ENCODE assay signal across 8 mouse cellular contexts in genomic region chr1:82838469-82839295, GRCm38 (mm10). TPM values are rescaled to one million over a fixed set of nuclear protein-coding genes. Genes with fewer than 3 reads are reported as not detected.
A peak's percentile ranks its signal among the peaks of the same experiment; 100 is the strongest.
DNase-seq lines count a peak whose midpoint lies in the region; ATAC-seq and TF ChIP-seq lines count a peak whose summit lies in the region.

No protein-coding gene starts in this region.

- H3K27ac ChIP-seq in cerebellum, adult 2 months (ENCODE audit: insufficient read depth, low read length), result no peak overlapping the region
- H3K27ac ChIP-seq in testis, adult 2 months (ENCODE audit: control insufficient read depth, insufficient read depth, low read depth, low read length), result 0 out of 2 replicates have a peak overlapping the region, but pooled peaks have one; percentile 1
- H3K27ac ChIP-seq in limb, embryonic 14.5 days (replicated peaks; ENCODE audit: low read depth, low read length), result no peak overlapping the region
- no peak overlapping the region for H3K27ac ChIP-seq in stomach, embryonic 16.5 days (ENCODE audit: low read length)

- H3K4me2 ChIP-seq in limb, embryonic 14.5 days (replicated peaks; ENCODE audit: low read depth, low read length, severe bottlenecking), result peak overlapping the region; percentile 88
- peak overlapping the region; percentile 69 for H3K4me2 ChIP-seq in stomach, embryonic 16.5 days (ENCODE audit: low read depth, low read length)

- H3K27me3 ChIP-seq in cerebellum, adult 2 months (ENCODE audit: control insufficient read depth, insufficient read depth, low read length), result no peaks in the 10 kb centered on the region
- no peaks in the 10 kb centered on the region for H3K27me3 ChIP-seq in testis, adult 2 months (ENCODE audit: control insufficient read depth, insufficient read depth, low read length)
- H3K27me3 ChIP-seq in limb, embryonic 14.5 days (ENCODE audit: control insufficient read depth, insufficient read depth, low read length), result no peaks in the 10 kb centered on the region
- H3K27me3 ChIP-seq in stomach, embryonic 16.5 days (ENCODE audit: control insufficient read depth, insufficient read depth, low read length), result no peaks in the 10 kb centered on the region

- H3K4me3 ChIP-seq in cerebellum, adult 2 months (replicated peaks; ENCODE audit: insufficient read depth, low read depth, low read length), result peak overlapping the region; percentile 66
- peak overlapping the region; percentile 88 for H3K4me3 ChIP-seq in testis, adult 2 months (ENCODE audit: control insufficient read depth, low read depth, low read length)
- H3K4me3 ChIP-seq in limb, embryonic 14.5 days (replicated peaks; ENCODE audit: low read length), result peak overlapping the region; percentile 98
- peak overlapping the region; percentile 98 for H3K4me3 ChIP-seq in stomach, embryonic 16.5 days (replicated peaks; ENCODE audit: low read length)

- peak; percentile 36; the same call in 1 of the 2 replicates for ATAC-seq in limb, embryonic 14.5 days (ENCODE audit: low FRiP score, low read depth)
- no peak for ATAC-seq in stomach, embryonic 16.5 days (ENCODE audit: insufficient read depth, low FRiP score)

- TF ChIP-seq POLR2A in cerebellum, adult 2 months (IDR thresholded peaks at IDR 0.05; ENCODE audit: borderline replicate concordance, insufficient read depth, low read length), result no peak
- no peak for TF ChIP-seq POLR2A in testis, adult 2 months (IDR thresholded peaks at IDR 0.05; ENCODE audit: control insufficient read depth, low read depth, low read length)
- TF ChIP-seq POLR2A in limb, embryonic 14.5 days (IDR thresholded peaks at IDR 0.05; ENCODE audit: borderline replicate concordance, extremely low read depth, insufficient read depth, insufficient read length), result no peak

- DNase-seq in cerebellum, adult 2 months, result no peak
- DNase-seq in cerebellum, postnatal 4 days (ENCODE audit: low spot score in 2 of 2), result no peak
- no peak for DNase-seq in testis, postnatal 14 days (ENCODE audit: low spot score)
- no peak for DNase-seq in limb, embryonic 14.5 days (ENCODE audit: low spot score)
- DNase-seq in right cerebral cortex, postnatal 4 days, result no peak
- DNase-seq in adrenal gland, postnatal 4 days (ENCODE audit: low spot score in 2 of 2), result no peak

- TF ChIP-seq CTCF in cerebellum, adult 2 months (IDR thresholded peaks at IDR 0.05; ENCODE audit: borderline replicate concordance, insufficient read depth, low read depth, low read length), result no peak
- no peak for TF ChIP-seq CTCF in testis, adult 2 months (IDR thresholded peaks at IDR 0.05; ENCODE audit: control insufficient read depth, insufficient read depth, insufficient replicate concordance, low read depth, low read length)

- peaks cover 7% of the 10 kb centered on the region for H3K4me1 ChIP-seq in cerebellum, adult 2 months (ENCODE audit: control insufficient read depth, insufficient read depth, low read length)
- peaks cover 4% of the 10 kb centered on the region; the same call in 1 of the 2 replicates for H3K4me1 ChIP-seq in testis, adult 2 months (ENCODE audit: control insufficient read depth, insufficient read depth, low read length)
- peaks cover 9% of the 10 kb centered on the region for H3K4me1 ChIP-seq in limb, embryonic 14.5 days (ENCODE audit: control insufficient read depth, insufficient read depth, low read length)
- H3K4me1 ChIP-seq in stomach, embryonic 16.5 days (ENCODE audit: control insufficient read depth, insufficient read depth, low read length), result peaks cover 10% of the 10 kb centered on the region; the same call in 1 of the 2 replicates

- WGBS in cerebellum, adult 2 months, result 28% methylated on average over 18 of the region's 18 CpGs
- WGBS in limb, embryonic 14.5 days, result 32% methylated on average over 16 of the region's 18 CpGs
- 30% methylated on average over 18 of the region's 18 CpGs for WGBS in stomach, embryonic 16.5 days

- peak overlapping the region; percentile 93; the same call in 1 of the 2 replicates for H3K9ac ChIP-seq in limb, embryonic 14.5 days (ENCODE audit: low read depth, low read length, severe bottlenecking)
- peak overlapping the region; percentile 62 for H3K9ac ChIP-seq in stomach, embryonic 16.5 days (ENCODE audit: low read length)

- no peaks in the 10 kb centered on the region for H3K9me3 ChIP-seq in limb, embryonic 14.5 days (ENCODE audit: control insufficient read depth, low read length)
- no peaks in the 10 kb centered on the region for H3K9me3 ChIP-seq in stomach, embryonic 16.5 days (replicated peaks; ENCODE audit: control insufficient read depth, low read length)

- no peaks in the 10 kb centered on the region for H3K36me3 ChIP-seq in testis, adult 2 months (ENCODE audit: control insufficient read depth, insufficient read depth, low read length)
- peaks cover 4% of the 10 kb centered on the region for H3K36me3 ChIP-seq in limb, embryonic 14.5 days (ENCODE audit: control insufficient read depth, insufficient read depth, low read length)
- no peaks in the 10 kb centered on the region for H3K36me3 ChIP-seq in stomach, embryonic 16.5 days (ENCODE audit: control insufficient read depth, insufficient read depth, low read length)

RNA-seq across cellular contexts. Expression of gene Agfg1, which starts 0.6 kb away (rescaled TPM):
- 43.1 and 47.2 TPM in 2 replicates for polyA plus RNA-seq in cerebellum, adult 2 months (2012; rRNA removed)
- polyA plus RNA-seq in testis, adult 2 months (2012; rRNA removed), result 145 and 150 TPM in 2 replicates
- 39.6 and 47.4 TPM in 2 replicates for polyA plus RNA-seq in limb, embryonic 14.5 days (2012; rRNA removed)
- 36.9 and 41.8 TPM in 2 replicates for polyA plus RNA-seq in limb, embryonic 14.5 days (2014; fragmentation: Nextera tagmentation; extraction: Ambion mirVana)
- 17.0 and 21.6 TPM in 2 replicates for polyA plus RNA-seq in stomach, embryonic 16.5 days (2015; fragmentation: Nextera tagmentation; extraction: Ambion mirVana)
- total RNA-seq in adrenal gland, postnatal 4 days (2021), result 10 to 100 TPM; 47.0 to 48.7 TPM
